Mouse (Mus musculus) kidney, adult 10 weeks (tissue): ENCODE measurements around the gene Spsb3. TPM values are rescaled to one million over a fixed set of nuclear protein-coding genes. Genes with fewer than 3 reads are reported as not detected.

Source experiments
- polyA plus RNA-seq: library from polyadenylated mRNA; stranded (reverse); fragments of 350-450 nt; fragmentation: Illumina TruSeq; extraction: RNeasy Lipid Tissue Mini Kit (QIAGEN cat#74804); gene quantifications from one replicate; pipeline ENCODE4 v1.2.3, GENCODE M21; 2014; ENCODE audit warnings: low read depth, low replicate concordance

The Spsb3 gene
- polyA plus RNA-seq: 0.61 TPM

DNA sequence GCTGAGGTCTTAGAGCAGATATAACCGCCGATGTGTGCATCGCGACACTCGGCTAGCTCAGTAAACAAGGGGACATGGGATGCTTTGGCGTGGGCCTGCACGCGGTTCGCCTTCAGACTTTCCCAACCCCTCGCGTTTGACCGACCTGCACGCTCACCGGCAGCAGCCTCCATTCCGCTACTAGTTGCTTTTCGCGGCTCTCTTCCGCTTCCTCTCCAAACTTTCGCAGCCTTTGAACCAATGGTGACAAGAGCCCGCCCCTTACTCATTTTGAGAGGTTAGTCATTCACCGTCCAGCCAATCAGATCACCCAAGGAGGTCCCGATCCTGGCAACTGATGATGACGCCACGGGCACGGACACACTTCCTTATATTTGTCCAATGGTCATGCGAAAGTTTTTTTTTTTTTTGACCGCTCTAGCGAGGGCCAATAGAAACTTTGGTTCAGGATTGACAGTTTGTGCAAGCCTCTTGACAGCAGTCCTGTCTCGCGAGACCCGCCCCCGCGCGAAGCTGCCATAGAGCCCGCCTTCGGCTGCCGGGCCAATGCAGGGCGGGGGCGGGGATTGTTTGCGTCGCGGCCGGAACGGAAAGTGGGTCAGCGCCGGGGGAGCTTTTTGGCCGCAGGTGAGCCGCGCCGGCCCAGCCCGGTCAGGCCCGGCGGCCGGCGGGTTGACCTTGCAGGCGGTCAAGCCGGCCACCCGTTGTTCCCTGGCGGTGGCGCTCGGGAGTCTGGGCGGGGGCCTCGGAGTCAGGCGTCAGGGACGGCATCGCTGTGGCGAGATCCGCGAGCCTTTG is at the start of gene Spsb3, which contains the start of gene Nubp2:
Gene Spsb3 (plus strand): TSS at position 510 of the 798 bp plus-strand sequence.
Gene Nubp2 (minus strand): TSS at position 216 of the 798 bp plus-strand sequence.

DNA sequence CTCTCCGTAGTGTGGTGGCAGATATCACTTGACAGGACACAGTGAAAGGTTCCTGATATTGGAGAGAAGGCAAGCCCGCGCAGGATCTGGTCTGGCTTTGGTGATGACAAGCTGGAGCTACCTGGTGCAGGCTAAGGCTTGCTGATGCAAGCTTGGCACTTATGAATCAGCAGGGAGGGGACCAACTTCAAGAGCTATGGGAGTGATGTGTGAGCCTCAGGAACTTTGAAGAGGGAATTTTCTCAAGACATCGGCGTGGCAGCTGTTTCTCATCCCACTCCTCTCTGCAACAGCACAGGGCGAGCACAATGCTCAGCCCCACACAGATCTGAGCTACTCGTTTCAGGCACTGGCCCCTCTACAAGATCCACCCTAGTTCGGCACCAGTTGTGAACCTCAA is 46.6 kb upstream of the Spsb3 start, which contains the start of gene Hagh:
Gene Hagh (plus strand): TSS at position 302 of the 400 bp plus-strand sequence.

DNA sequence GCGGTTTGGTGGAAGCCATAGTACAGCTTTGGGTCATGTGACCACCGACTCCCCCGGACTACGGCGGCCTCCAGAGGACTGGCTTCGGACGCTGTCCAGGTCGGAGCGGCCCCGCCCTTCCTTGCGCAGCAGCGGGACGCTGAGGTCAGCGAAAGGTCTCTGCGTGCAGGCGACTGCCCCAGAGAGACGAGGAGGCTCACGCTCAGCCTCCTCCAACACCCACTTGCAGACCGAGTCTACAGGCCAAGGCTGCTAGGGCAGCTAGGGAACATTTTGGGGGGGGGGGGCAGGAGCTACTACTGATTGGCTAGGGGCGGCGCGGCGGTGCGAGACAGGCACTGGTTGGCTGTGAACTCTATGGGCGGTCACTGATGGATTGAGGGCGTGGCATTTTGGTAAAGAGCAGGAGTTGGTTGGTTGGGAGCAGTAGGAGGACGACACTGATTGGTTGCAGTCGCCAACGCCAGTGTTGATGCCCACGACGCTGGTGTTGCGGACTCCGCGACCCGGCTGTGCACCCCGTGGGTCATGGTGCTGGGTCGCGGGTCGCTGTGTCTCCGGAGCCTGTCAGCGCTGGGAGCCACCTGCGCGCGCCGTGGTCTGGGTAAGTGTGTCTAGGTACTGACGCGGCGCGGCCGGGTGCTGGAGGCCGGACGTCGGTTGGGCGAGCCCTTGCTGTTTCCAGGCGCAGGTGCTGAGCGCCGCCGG is 36.2 kb upstream of the Spsb3 start, which contains the start of gene Fahd1:
Gene Fahd1 (minus strand): TSS at position 300 of the 708 bp plus-strand sequence.

DNA sequence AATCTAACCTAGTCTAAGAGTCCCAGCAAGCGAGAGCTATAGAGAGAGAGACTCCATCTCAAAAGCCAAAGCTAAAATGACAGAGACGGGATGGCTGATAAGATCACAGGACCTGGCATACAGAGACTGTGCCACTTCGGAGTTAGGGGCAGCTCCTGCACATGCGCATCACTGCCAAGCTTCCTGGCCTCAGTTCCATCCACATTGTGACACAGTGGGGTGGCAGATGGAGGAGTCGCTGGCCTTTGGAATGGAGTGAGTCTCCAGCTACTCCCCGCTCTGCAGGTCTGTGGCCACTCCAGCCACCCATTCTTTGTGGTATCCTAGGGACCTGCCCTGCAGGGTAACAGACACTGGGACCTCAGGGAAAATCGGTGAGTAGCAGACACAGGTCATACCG is 20.7 kb upstream of the Spsb3 start, which contains the start of gene Igfals:
Gene Igfals (plus strand): TSS at position 222 of the 400 bp plus-strand sequence.

DNA sequence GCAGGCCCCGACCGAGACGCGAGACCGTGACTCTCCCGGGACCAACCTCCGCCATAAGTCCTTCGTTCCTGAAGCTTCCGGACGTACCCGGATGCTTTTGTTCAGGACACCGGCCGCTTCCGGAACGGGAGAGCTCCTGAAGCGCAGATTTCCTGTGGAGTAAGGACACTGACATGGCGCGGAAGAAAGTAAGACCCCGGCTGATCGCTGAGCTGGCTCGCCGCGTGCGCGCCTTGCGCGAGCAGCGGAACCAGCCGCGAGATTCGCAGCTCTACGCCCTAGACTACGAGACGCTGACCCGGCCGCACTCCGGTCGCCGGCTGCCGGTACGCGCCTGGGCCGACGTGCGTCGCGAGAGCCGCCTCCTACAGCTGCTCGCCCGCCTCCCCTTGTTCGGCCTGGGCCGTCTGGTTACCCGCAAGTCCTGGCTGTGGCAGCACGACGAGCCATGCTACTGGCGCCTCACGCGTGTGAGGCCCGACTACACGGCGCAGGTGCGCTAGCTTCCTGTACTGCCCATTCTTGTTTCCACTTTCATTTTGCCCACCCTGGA is 8.6 kb downstream of the Spsb3 start, which contains the start of the genes Eme2 and Mrps34:
Gene Eme2 (minus strand): TSS at position 93 of the 553 bp plus-strand sequence.
Gene Mrps34 (plus strand): TSS at position 122 of the 553 bp plus-strand sequence.

DNA sequence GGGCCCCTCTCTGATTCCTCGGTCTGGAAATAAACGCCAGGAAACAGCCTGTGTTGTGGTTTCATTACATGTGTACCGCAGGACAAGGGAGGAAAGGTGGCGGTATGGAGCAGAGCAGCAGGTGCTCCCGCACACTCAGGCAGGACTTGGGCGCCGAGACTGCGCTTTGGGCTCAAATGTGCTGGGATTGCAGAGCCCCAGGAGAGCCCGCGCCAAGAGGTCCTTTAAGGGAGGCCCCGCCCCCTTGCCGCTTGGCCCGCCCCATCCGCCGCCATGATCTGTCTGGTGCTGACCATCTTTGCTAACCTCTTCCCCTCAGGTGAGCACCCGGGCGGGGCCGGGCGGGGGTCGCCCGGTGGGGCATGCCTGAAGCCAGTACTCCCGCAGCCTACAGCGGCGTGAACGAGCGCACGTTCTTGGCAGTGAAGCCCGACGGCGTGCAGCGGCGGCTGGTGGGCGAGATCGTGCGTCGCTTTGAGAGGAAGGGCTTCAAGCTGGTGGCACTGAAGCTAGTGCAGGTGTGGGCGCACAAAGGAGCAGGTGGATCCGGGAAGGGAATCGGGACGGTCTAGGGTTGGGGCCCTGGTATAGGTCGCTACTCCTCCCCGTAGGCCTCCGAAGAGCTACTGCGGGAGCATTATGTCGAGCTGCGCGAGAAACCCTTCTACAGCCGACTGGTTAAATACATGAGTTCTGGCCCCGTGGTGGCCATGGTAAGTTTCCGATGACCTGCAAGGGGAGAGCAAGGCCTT is 10.0 kb downstream of the Spsb3 start, which contains the start of gene Nme3:
Gene Nme3 (plus strand): TSS at position 260 of the 752 bp plus-strand sequence.

DNA sequence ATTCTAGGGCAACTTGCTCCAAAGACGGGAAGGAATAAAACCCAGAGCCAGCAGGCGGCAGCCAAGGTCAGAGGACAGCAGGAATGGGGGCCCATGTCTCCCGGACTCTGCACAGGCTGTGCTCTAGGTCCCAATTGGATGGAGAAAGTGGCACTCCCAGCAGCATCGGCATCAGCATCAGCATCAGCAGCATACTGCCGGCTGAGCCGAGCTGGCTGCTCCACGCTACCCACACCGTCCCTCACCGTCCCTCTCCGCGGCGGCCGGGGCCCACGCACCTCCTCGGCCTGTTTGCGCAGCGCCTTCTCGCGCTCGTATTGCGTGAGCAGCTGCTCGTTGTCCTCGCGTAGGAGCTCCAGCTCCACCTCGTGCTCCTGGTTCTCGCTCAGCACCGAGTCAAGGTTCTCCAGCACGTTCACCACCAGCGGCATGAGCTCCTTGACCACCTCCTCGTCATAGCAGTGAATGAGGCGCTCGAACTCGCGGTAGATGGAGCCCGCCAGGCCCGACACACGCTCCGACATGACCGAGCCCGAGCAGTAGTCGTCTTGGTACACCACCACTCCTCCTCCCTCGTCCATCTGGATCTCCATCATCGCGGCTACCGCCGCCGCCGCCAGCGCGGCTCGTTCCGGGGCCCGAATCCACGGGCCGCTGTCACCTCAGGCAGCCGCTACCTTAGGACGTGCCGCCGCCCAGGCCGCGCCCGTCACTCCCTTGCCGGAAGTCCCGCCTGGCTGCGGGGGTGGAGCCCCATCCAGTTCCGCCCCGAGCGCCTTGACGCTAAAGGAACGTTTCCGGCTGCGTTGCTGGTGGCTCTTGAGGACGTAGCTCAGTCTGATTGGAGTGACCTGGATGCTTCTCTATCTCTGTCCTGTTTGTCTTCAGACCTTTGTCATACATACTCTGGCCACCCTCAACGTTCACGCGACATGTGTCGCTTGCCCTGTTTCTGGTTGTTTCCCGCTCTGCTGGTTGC is 50.1 kb downstream of the Spsb3 start, which contains the start of gene Mapk8ip3:
Gene Mapk8ip3 (minus strand): TSS at position 719 of the 979 bp plus-strand sequence.

Other genes starting within 250 kb of the Spsb3 start
- 11.1 TPM for gene Slc9a3r2, start 236.3 kb upstream of the Spsb3 start, polyA plus RNA-seq
- not detected for gene Npw, start 228.2 kb upstream of the Spsb3 start, polyA plus RNA-seq
- gene Zfp598, start 217.0 kb upstream of the Spsb3 start, polyA plus RNA-seq: 1.0 TPM
- gene Syngr3, start 196.7 kb upstream of the Spsb3 start, polyA plus RNA-seq: 0.32 TPM
- 9.9 TPM for gene Gfer, start 190.5 kb upstream of the Spsb3 start, polyA plus RNA-seq
- gene Noxo1, start 190.4 kb upstream of the Spsb3 start, polyA plus RNA-seq: 1.4 TPM
- gene Tbl3, start 179.0 kb upstream of the Spsb3 start, polyA plus RNA-seq: not detected
- gene Rnf151, start 168.6 kb upstream of the Spsb3 start, polyA plus RNA-seq: not detected
- gene Rps2, start 168.5 kb upstream of the Spsb3 start, polyA plus RNA-seq: 425 TPM
- 205 TPM for gene Ndufb10, start 162.2 kb upstream of the Spsb3 start, polyA plus RNA-seq
- gene Rpl3l, start 158.8 kb upstream of the Spsb3 start, polyA plus RNA-seq: not detected
- 5.7 TPM for gene Msrb1, start 150.0 kb upstream of the Spsb3 start, polyA plus RNA-seq
- gene Hs3st6, start 133.7 kb upstream of the Spsb3 start, polyA plus RNA-seq: not detected
- gene Meiob, start 82.4 kb upstream of the Spsb3 start, polyA plus RNA-seq: 0.44 TPM
- gene Hagh, start 46.5 kb upstream of the Spsb3 start, polyA plus RNA-seq: 52.5 TPM
- 332 TPM for gene Fahd1, start 36.3 kb upstream of the Spsb3 start, polyA plus RNA-seq
- 0.77 TPM for gene Igfals, start 20.6 kb upstream of the Spsb3 start, polyA plus RNA-seq
- 4.9 TPM for gene Nubp2, start 294 bp upstream of the Spsb3 start, polyA plus RNA-seq
- gene Eme2, start 8.4 kb downstream of the Spsb3 start, polyA plus RNA-seq: 1.6 TPM
- gene Mrps34, start 8.5 kb downstream of the Spsb3 start, polyA plus RNA-seq: 1.1 TPM
- gene Nme3, start 9.9 kb downstream of the Spsb3 start, polyA plus RNA-seq: 3.3 TPM
- 3.3 TPM for gene Mapk8ip3, start 50.3 kb downstream of the Spsb3 start, polyA plus RNA-seq
- gene Jpt2, start 74.0 kb downstream of the Spsb3 start, polyA plus RNA-seq: 80.0 TPM
- 4.7 TPM for gene Cramp1l, start 129.1 kb downstream of the Spsb3 start, polyA plus RNA-seq
- gene Ift140, start 129.4 kb downstream of the Spsb3 start, polyA plus RNA-seq: 7.6 TPM
- gene Tmem204, start 196.9 kb downstream of the Spsb3 start, polyA plus RNA-seq: 16.4 TPM
- 2.3 TPM for gene Telo2, start 229.3 kb downstream of the Spsb3 start, polyA plus RNA-seq
- not detected for gene Ptx4, start 234.1 kb downstream of the Spsb3 start, polyA plus RNA-seq
- gene Clcn7, start 246.7 kb downstream of the Spsb3 start, polyA plus RNA-seq: 5.4 TPM